Mouse (Mus musculus) embryo, embryonic 11 days (tissue): Measurements from ENCODE around the gene Xrcc6.
A peak's percentile ranks its signal among the peaks of the same experiment; 100 is the strongest.

Experiments
- DNase-seq: peaks from one replicate; pipeline ENCODE4 v3.0.0-alpha.2; 2015

Gene Xrcc6

DNA sequence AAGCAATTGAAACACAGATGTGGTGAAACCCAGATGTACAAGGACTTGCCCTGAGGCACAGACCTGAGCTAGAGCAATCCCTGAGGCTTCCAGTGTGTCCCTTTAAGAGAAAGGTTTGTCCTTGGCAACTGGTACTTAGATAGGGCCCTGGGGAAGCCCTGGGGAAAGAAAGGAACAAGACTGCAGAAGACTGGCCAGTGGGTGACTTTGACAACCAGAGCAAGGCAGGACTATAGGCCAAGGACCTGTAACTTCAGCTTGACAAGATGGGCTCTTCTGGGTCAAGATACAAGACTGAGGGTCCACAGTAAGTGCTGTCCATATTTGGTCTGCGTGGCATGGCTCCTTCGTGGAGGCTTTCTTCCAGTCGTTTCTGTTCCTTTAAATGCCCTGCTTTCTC, at the start of gene Xrcc6:
Gene Xrcc6, plus strand, starts transcription at position 190 of the 400 bp plus-strand sequence.
- DNase-seq, result no peak

- peak; percentile 78 for DNase-seq
These were observed 49.4 kb upstream of the Xrcc6 start for GRCm38 (mm10) chr15:81938246-81938645.

- DNase-seq, result no peak
These were observed 48.4 kb upstream of the Xrcc6 start for GRCm38 (mm10) chr15:81939157-81939715.

- DNase-seq, result no peak
These were observed 47.9 kb upstream of the Xrcc6 start for GRCm38 (mm10) chr15:81939774-81940173.

DNA sequence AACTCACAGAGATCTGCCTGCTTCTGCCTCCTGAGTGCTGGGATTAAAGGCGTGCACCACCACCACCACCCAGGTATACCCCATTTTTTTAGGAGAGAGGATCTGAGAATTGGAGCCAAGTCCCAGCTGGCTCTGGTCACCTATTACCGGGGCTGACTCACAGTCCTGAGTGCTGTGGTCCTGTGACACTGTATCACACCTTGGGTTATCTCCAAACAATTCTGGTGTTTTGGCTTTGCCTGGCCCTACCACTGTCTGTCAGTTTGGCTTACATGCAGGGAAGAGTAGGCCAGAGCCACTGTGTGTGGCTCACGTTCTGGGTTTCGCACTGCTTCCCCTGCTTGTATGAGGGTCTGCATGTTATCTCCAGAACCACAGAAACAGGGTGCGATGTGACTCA, 47.4 kb upstream of the Xrcc6 start:
- DNase-seq, result no peak

DNA sequence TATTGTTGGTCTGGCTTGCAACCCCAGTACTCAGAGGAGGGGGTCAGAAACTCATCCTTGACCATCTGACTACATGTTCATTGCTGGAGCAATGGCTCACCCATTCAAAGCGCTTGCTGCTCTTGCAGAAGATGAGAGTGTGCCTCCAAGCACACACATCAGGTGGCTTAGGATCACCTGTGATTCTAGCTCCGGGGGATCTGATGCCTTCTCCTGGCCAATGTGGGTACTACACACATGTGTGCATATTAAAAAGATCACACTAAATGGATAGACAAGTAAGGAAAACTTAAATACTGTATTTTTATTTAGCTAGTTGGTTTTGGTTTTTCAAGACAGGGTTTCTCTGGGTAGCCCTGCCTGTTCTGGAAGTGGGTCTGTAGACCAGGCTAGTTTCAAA, 46.6 kb upstream of the Xrcc6 start:
- no peak for DNase-seq

DNA sequence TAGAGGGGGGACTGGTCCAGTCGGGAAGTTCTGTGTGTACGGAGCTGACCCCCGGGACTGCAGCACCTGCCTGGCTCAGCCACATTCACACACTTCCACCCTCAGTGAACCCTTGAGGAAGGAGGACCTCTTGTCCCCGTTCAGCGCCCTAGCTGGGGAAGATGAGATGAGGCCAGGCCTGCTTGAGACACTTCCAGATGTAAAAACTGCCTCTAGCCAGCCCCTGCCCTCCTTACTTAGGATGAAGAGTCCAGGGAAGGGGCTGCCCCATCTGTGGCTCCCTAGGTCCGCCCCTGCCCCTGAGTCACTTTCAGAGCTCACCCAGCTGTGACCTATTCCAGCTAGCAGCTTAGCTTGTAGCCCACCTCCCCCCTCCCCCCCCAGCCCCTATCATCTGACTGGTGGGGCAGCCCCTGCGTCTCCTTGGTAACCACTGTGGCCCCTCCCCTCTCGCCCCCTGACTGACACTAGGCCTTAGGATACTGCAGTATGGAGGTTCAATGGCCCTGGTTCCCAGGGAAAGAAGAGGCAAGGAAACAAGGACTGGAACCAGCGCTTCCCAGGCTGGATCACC, 44.4 kb upstream of the Xrcc6 start:
- DNase-seq, result peak; percentile 83

DNA sequence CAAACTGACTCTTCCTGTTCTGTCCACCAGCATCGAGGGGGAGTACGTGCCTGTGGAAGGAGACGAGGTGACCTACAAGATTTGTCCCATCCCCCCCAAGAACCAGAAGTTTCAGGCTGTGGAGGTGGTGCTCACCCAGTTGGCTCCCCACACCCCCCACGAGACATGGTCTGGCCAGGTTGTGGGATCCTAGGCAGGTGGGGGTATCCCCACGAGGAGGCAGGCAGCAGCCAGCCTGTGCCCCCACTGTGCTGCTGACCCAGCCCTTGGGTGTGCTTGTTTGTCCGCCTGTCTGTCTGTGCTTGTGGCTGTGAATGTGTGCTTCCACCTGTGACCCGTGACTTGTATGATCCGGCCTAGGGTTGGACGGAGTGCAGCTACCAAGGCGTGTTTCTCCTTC, 38.6 kb upstream of the Xrcc6 start:
- DNase-seq, result no peak

GRCm38 (mm10) chr15:81949476-81950131, 38.0 kb upstream of the Xrcc6 start:
- no peak for DNase-seq

DNA sequence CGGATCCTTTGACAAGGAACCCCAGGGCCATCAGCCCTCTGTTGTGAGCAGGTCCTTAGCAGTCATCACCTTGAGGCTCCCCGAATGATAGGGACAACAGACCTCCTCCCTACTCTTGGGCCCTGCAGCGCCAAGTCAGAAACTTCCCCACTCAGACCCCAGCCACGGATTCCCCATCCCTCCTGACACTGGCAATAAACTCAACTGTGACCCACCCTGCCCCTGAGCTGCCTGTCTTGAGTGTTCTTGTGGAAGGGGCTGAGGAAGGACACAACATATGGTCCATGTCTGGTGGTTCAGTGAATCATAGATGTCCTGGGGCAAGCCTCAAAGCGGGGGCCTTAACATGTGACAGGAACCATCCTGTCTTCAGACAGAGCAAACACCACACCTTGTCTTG, 36.9 kb upstream of the Xrcc6 start:
- no peak for DNase-seq

- no peak for DNase-seq
These were observed 36.5 kb upstream of the Xrcc6 start for GRCm38 (mm10) chr15:81951159-81951558.

GRCm38 (mm10) chr15:81952310-81952709, 35.3 kb upstream of the Xrcc6 start:
- DNase-seq, result no peak

DNA sequence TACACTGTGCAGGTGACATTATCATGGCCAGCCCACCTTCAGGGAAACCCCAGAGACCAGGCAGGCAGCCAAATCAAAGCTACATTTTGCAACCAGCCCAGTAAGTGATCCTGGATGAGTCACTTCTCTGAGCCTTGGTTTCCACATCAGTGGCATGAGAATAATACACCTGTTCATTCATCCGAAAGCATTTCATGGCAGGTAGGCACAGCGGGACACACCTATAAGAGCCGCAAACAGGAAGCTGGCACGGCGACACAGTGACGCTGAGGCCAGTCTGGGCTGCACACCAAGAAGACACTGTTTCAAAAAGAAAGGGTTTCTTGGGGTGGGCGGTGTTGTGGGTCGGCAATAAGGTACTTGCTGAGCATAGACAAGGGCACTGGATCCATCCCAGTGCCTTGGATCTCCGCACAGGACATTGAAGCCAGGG, 33.5 kb upstream of the Xrcc6 start:
- no peak for DNase-seq

- no peak for DNase-seq
These were observed 32.9 kb upstream of the Xrcc6 start for GRCm38 (mm10) chr15:81954716-81955115.

- no peak for DNase-seq
These were observed 32.2 kb upstream of the Xrcc6 start for GRCm38 (mm10) chr15:81955414-81955813.

GRCm38 (mm10) chr15:81956457-81956856, 31.2 kb upstream of the Xrcc6 start:
- DNase-seq, result peak; percentile 54

DNA sequence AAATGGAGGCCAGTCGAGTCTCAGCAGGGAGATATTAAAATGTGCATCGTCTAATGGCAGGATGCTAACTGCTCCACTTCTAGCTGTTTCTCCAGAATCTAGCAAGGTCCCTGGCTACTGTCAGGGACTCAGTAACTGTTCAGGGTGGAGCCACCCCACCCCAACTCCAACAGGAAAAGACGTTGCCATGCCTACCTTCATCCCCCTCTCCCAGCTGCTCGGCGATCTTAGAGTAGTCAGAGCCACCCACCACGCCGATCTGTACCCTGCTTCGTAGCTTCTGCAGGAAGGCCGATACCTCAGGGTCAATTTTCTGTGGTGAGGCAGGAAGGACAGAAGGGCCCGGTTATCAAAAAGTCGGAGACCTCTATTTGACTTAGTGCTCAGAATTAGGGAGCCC, 30.0 kb upstream of the Xrcc6 start:
- DNase-seq, result no peak

GRCm38 (mm10) chr15:81958906-81959305, 28.7 kb upstream of the Xrcc6 start:
- DNase-seq, result no peak

DNA sequence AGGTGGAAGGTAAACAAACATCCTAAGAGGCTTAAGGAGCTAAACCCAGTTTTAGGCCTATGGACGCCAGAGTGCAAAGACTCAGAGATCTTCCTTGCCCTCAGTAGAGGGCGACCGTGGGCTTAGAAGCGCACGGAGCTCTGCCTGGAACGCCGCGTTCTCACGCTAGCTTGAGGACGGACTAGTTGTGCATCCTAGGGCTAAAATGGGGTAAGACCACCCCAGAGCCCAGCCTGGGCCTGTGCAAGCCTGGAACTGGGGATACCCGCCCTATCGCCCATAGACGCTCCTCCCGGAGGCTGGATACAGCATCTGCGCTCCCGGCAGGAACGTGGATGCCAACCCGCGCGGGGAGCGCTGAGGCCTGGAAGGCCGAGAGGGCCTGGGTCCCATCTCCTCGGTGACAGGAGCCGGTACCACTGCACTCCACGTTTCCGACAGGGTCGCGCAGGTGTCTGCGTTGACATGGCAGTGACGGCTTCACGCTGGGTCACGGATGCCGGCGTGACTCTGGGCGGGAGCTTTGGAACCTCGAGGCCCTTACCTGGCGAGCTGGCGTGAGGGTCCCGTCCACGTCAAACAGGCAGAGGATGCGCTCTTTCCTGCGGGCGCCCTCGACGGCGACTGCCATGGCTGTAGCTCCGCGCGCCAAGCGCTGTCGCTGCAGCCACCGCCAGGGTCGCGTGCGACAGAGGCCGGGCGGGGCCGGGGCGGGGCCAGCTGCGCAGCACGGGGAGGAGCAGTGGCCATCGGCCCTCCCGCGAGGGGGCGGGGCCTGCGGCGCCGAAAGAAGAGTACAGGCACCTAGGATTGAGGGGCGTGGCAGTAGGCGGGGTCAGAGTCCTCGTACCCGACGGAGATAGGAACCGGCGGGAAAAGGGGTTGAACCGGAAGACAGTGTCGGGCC, 27.2 kb upstream of the Xrcc6 start, which contains the start of gene Pmm1:
Gene Pmm1, minus strand, starts transcription at position 760 of the 907 bp plus-strand sequence.
- DNase-seq, result peak; percentile 99

- DNase-seq, result no peak
These were observed 26.6 kb upstream of the Xrcc6 start for GRCm38 (mm10) chr15:81961078-81961451.

DNA sequence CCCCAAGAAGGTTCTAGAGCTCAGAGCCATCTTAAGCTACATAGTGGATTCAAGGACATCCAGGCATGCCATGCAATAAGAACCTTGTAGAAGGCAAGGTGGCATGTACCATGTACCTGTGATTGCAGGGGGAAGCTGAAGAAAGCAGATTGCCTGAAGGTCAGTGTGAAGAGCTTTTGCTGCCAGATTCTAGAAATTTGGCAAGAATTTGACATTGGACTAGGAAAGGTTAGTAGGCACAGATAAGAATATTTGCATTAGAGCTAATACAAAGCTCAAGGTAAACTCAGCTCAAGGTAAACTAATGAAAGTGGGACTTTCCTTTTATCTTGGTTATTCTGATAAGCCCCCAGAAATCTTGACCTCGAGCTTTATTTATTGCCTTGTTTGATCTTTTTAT, 23.4 kb upstream of the Xrcc6 start:
- DNase-seq, result no peak

DNA sequence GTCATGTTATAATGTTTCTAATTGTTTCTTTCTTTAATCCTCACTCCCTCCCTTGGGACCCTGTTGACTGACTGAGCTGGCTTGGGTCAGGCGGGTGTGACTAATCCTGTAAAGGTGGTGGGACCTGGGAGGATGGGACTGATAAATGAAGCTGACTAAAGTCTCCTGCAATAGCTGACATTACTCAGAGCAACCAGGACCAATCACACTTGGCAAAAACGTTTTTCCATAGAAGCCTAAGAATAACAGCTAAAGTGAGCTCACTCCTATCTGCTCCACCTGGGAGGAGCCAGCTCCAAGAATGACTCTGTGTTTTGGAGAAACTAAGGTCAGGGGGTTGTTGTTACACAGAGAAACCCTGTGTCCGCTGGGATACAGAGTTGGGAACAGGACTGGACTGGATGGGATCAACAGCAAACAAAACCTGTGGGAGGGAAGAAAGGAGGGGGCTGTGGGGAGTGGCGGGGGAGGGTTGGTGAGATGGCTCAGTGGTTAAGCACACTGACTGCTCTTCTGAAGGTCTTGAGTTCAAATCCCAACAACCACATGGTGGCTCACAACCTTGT, 22.6 kb upstream of the Xrcc6 start:
- no peak for DNase-seq
